Mouse (Mus musculus): ENCODE data around the gene Cgnl1. TPM values are rescaled to one million over a fixed set of nuclear protein-coding genes. Genes with fewer than 3 reads are reported as not detected.

Cgnl1 gene
- polyA plus RNA-seq (2017; shearing (Covaris generic)), result 0.31 TPM

DNA sequence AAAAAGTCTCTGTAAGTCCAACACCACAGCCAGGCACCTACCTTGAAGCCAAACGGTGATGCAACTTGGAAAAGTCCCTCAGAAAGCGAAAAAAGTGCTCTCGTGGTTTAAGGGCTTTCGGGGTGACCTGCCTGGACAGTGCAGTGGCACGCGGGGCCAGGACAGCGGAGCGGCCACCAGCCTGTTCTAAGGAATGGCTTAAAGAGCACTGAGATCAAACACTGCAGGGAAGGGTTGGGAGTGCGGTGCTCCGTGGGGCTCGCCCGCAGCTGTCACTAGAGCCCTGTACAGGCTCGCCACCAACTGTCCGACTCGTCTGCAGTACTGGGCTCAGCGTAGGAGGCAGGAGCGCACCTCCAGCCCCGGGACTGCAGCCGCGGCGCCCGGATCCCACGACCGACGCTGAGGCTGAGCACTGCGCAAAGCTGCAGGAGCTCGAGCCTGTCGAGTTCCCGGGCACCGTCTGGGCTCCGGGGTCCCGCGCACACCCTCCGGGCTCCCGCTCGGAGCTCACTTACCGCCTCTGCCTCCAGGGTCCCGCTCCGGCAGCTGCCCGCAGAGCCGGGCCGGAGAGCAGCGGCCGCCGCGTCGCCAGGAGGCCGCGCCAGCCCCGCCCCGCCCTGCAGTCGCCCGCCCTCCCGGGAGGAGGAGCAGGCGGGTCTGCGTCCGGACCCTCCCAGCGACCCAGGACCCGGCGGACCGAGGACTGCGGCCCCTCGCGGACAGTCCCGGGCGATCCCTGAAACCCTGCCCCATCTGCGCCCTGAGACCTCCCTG lies at the start of gene Cgnl1:
Cgnl1 (minus strand) TSS at position 612 of the 777 bp plus-strand sequence.

DNA sequence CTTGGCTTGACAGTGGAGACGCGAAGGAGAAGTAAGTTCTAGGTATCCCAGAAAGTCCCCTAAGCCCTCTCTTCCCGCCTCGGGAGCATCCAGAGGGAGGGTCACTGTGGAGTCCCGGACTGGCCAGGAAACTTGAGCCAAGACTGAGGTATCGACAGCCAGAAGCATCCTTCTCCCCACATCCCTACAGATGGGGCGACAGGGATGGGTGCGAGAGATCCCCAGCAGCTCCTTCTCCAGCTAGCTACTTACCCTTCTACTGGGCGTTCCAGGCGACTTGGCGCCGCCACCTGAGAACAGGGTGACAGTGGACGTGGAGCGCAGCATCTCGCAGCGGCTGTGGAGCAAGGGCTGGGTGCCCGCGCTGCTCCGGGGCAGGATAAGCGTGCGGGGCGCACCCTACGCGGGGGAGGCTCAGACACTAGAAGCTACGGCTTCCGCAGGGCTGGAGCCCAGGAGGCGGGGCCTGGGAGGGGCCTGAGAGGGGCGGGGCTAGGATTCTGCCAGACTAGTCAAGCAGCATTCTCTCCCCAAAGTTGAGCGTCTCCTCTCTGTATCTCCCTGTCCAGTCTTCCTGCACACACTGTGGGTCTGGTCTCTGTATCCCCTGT lies 179.4 kb downstream of the Cgnl1 start, which contains the start of gene Myzap:
Myzap (minus strand) TSS at position 423 of the 611 bp plus-strand sequence.

Other genes starting within 250 kb of the Cgnl1 start
- 0.79 TPM for gene Myzap, start 179.2 kb downstream of the Cgnl1 start, polyA plus RNA-seq (2017; shearing (Covaris generic))